Mouse (Mus musculus) C2C12 (cell line): Measurements from ENCODE around the gene Atp8a2. TPM values are rescaled to one million over a fixed set of nuclear protein-coding genes. Genes with fewer than 3 reads are reported as not detected.

ENCODE experiments used
- H3K27me3 ChIP-seq: one replicate; pipeline ENCODE4 v1.6.1; 2011; ENCODE audit not compliant: control insufficient read depth, insufficient read depth, insufficient read length
- H3K36me3 ChIP-seq: one replicate; pipeline ENCODE4 v1.6.1; 2011; ENCODE audit not compliant: control insufficient read depth, insufficient read depth
- H3K4me3 ChIP-seq: one replicate; pipeline ENCODE4 v1.5.1; 2011; ENCODE audit warnings: mild to moderate bottlenecking, control low read depth; ENCODE audit not compliant: poor library complexity, insufficient read depth, severe bottlenecking
- H3K79me2 ChIP-seq: one replicate; pipeline ENCODE4 v1.6.1; 2011; ENCODE audit not compliant: control insufficient read depth, insufficient read depth
- H3K79me3 ChIP-seq: one replicate; pipeline ENCODE4 v1.6.1; 2011; ENCODE audit warnings: low read depth, control low read depth
- H3ac ChIP-seq: one replicate; pipeline ENCODE3; 2011; ENCODE audit warnings: low read depth; ENCODE audit not compliant: control insufficient read depth, insufficient read length
- CEBPB ChIP-seq: IDR thresholded peaks from one replicate; pipeline ENCODE4 v1.6.1; 2011; ENCODE audit warnings: low read depth, mild to moderate bottlenecking, control low read depth, moderate library complexity
- CTCF ChIP-seq: IDR thresholded peaks from one replicate; pipeline ENCODE4 v1.5.1; 2011; ENCODE audit not compliant: control insufficient read depth, insufficient read depth, insufficient read length
- FOSL1 ChIP-seq: IDR thresholded peaks from one replicate; pipeline ENCODE4 v1.8.0; 2011; ENCODE audit warnings: mild to moderate bottlenecking, low read length; ENCODE audit not compliant: poor library complexity, insufficient read depth, severe bottlenecking
- MAX ChIP-seq: IDR thresholded peaks from one replicate; pipeline ENCODE4 v1.6.1; 2011; ENCODE audit warnings: mild to moderate bottlenecking, control low read depth
- MYOD1 ChIP-seq: IDR thresholded peaks from one replicate; pipeline ENCODE4 v1.6.1; 2011; ENCODE audit warnings: low read depth; ENCODE audit not compliant: control insufficient read depth, insufficient read length
- MYOG ChIP-seq: IDR thresholded peaks from one replicate; pipeline ENCODE4 v1.6.1; 2011; ENCODE audit not compliant: control insufficient read depth, insufficient read length; ENCODE audit errors: extremely low read depth
- USF1 ChIP-seq: IDR thresholded peaks from one replicate; pipeline ENCODE4 v1.6.1; 2011; ENCODE audit warnings: low read depth, mild to moderate bottlenecking, control low read depth, moderate library complexity
- polyA plus RNA-seq: library from polyadenylated mRNA; unstranded; fragments of >200 nt; fragmentation: generic; extraction: Trizol; gene quantifications from one replicate; pipeline ENCODE4 v1.2.1, GENCODE M21; 2012; ENCODE audit warnings: missing spikeins

Atp8a2 gene
- polyA plus RNA-seq, 1 experiment = under 0.01 TPM

- TF ChIP-seq CEBPB (no peak), FOSL1 (no peak), CTCF (no peak), USF1 (no peak), MYOD1 (no peak), MYOG (no peak), MAX (no peak)
- H3K79me3 ChIP-seq = no peaks in the 10 kb centered on the region
- H3K79me2 ChIP-seq = no peaks in the 10 kb centered on the region
- H3ac ChIP-seq = no peak overlapping the region
- H3K36me3 ChIP-seq = no peaks in the 10 kb centered on the region
- no peak overlapping the region for H3K4me3 ChIP-seq
- H3K27me3 ChIP-seq = no peaks in the 10 kb centered on the region
Measured at GRCm38 (mm10) chr14:59799511-59799910, 397.5 kb downstream of the Atp8a2 start.

GRCm38 (mm10) chr14:59793841-59794240 lies 403.1 kb downstream of the Atp8a2 start:
- H3K79me3 ChIP-seq = no peaks in the 10 kb centered on the region
- no peak for TF ChIP-seq MYOD1
- TF ChIP-seq FOSL1 = no peak
- no peak for TF ChIP-seq MYOG
- no peak for TF ChIP-seq CEBPB
- TF ChIP-seq CTCF = no peak
- no peak for TF ChIP-seq MAX
- no peak for TF ChIP-seq USF1
- no peaks in the 10 kb centered on the region for H3K79me2 ChIP-seq
- no peaks in the 10 kb centered on the region for H3K36me3 ChIP-seq
- H3K27me3 ChIP-seq = no peaks in the 10 kb centered on the region
- H3ac ChIP-seq = no peak overlapping the region
- H3K4me3 ChIP-seq = no peak overlapping the region

GRCm38 (mm10) chr14:59783348-59784341 lies 413.3 kb downstream of the Atp8a2 start:
- no peaks in the 10 kb centered on the region for H3K79me3 ChIP-seq
- no peak for TF ChIP-seq MAX
- TF ChIP-seq CTCF = no peak
- no peak for TF ChIP-seq MYOD1
- no peak for TF ChIP-seq USF1
- no peak for TF ChIP-seq FOSL1
- TF ChIP-seq CEBPB = no peak
- no peak for TF ChIP-seq MYOG
- no peaks in the 10 kb centered on the region for H3K36me3 ChIP-seq
- no peak overlapping the region for H3K4me3 ChIP-seq
- no peaks in the 10 kb centered on the region for H3K79me2 ChIP-seq
- H3ac ChIP-seq = no peak overlapping the region
- H3K27me3 ChIP-seq = no peaks in the 10 kb centered on the region

DNA sequence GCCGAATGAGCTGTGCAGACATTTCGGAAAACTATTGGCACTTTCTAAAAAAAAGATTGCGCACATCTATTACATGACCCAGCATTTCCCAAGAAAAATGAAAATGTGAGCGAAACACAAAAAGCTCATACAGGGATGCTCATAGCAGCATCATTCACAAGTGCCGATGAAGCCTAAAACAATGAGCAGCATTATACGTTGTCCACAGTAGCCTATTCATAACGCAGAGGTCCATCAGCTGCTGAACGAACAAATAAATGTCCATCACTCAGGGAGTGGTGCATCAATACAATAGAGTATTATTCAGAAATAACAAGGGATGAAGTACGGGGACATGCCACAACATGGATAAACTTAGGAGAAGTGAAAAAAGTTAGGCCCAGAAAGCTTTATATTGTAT lies 416.6 kb downstream of the Atp8a2 start:
- H3K79me3 ChIP-seq = no peaks in the 10 kb centered on the region
- no peaks in the 10 kb centered on the region for H3K27me3 ChIP-seq
- H3K79me2 ChIP-seq = no peaks in the 10 kb centered on the region
- TF ChIP-seq CEBPB = no peak
- TF ChIP-seq CTCF = no peak
- TF ChIP-seq USF1 = no peak
- no peak for TF ChIP-seq MYOG
- no peak for TF ChIP-seq FOSL1
- no peak for TF ChIP-seq MAX
- TF ChIP-seq MYOD1 = no peak
- no peak overlapping the region for H3K4me3 ChIP-seq
- no peaks in the 10 kb centered on the region for H3K36me3 ChIP-seq
- H3ac ChIP-seq = no peak overlapping the region

DNA sequence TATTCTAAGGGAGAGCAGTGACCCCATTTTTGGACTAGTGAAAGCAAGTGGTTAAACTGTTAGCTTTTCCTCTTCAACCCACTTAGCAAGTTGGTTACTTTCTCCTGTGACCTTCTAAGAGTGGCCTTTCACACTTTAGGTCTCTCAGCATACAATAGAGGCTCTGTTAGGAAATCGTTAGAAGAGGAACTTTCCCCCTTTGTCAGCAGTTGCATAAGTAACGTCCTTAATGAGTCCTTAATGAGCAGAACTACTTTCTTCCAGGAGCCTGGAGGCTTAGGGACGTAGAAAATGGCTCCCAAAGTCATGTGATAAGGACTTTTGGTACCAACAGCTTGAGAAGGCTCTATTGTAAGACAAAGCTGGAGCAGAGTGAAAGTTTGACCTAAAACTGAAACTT lies 434.8 kb downstream of the Atp8a2 start:
- no peaks in the 10 kb centered on the region for H3K79me2 ChIP-seq
- no peak overlapping the region for H3K4me3 ChIP-seq
- H3K36me3 ChIP-seq = no peaks in the 10 kb centered on the region
- TF ChIP-seq MYOG = no peak
- no peaks in the 10 kb centered on the region for H3K79me3 ChIP-seq
- H3ac ChIP-seq = no peak overlapping the region
- peaks cover 8% of the 10 kb centered on the region for H3K27me3 ChIP-seq

GRCm38 (mm10) chr14:59759900-59760493 lies 437.0 kb downstream of the Atp8a2 start:
- Histone ChIP-seq H3K4me3 (no peak overlapping the region), H3K27me3 (peaks cover 8% of the 10 kb centered on the region)
- TF ChIP-seq FOSL1 (no peak), MAX (no peak), CEBPB (no peak), MYOG (no peak), USF1 (no peak), MYOD1 (no peak), CTCF (no peak)

More at GRCm38 (mm10) chr14:59759900-59760493, 437.0 kb downstream of the Atp8a2 start:
- Histone ChIP-seq H3ac (no peak overlapping the region), H3K79me2 (no peaks in the 10 kb centered on the region), H3K36me3 (no peaks in the 10 kb centered on the region), H3K79me3 (no peaks in the 10 kb centered on the region)
